Mouse (Mus musculus) Patski (cell line): Measurements from ENCODE around the gene Fam189a1. TPM values are rescaled to one million over a fixed set of nuclear protein-coding genes. Genes with fewer than 3 reads are reported as not detected.

Experiments
- ATAC-seq: fragments of 100-300 bp; one replicate; pipeline ENCODE4 v1.8.0; 2021
- CTCF ChIA-PET: fragments of 350-600 bp; sonication (Branson Sonifier 250); formaldehyde crosslinking; loops from one replicate; lab custom pipeline; 2022; ENCODE audit warnings: inconsistent platforms; lab: Charles Lee
- POLR2A ChIA-PET: fragments of 350-600 bp; sonication (Branson Sonifier 250); formaldehyde crosslinking; loops from one replicate; lab custom pipeline; 2022; ENCODE audit warnings: antibody characterized with exemption, inconsistent platforms; lab: Charles Lee
- DNase-seq: peaks from one replicate; pipeline ENCODE4 v3.0.0-alpha.2; 2011; ENCODE audit warnings: low read depth, low spot score
- H3K27me3 ChIP-seq: fragments of 371-371 bp; one replicate; pipeline ENCODE4 v1.5.1; 2021
- CTCF ChIP-seq: fragments of 100-300 bp; IDR thresholded peaks from one replicate; pipeline ENCODE4 v1.5.1; 2021
- in situ Hi-C: fragments of 300-500 bp; cut with MboI; formaldehyde crosslinking; loops from 3 replicates; pipeline ENCODE4 v1.11.1; 2018; ENCODE audit warnings: low pct_unique_long_range_greater_than_20kb, mixed read lengths
- polyA plus RNA-seq: library from polyadenylated mRNA; unstranded; gene quantifications from one replicate; pipeline ENCODE4 v1.2.3, GENCODE M21; 2021

Gene Fam189a1
- polyA plus RNA-seq, 1 experiment from 2014 or later = 2.7 TPM

- CTCF ChIA-PET = interaction anchor here (1.0 to 3.1 kb wide), 8 partner anchors 8 to 124 kb away, joined by 3 to 35 read pairs (median 6); no protein-coding TSS in a partner anchor
- TF ChIP-seq CTCF = no peak
Observed at GRCm38 (mm10) chr7:65074194-65074593, 82.2 kb downstream of the Fam189a1 start.

GRCm38 (mm10) chr7:65073555-65073954, 82.8 kb downstream of the Fam189a1 start:
- DNase-seq = no peak
- in situ Hi-C loops = loop anchor here (5.0 kb wide), 1 partner anchor 121 kb away; no protein-coding TSS in a partner anchor

More at GRCm38 (mm10) chr7:65074194-65074593, 82.2 kb downstream of the Fam189a1 start:
- DNase-seq (no peak), ATAC-seq (no peak)
- no peaks in the 10 kb centered on the region for H3K27me3 ChIP-seq
- in situ Hi-C loops = loop anchor here (5.0 kb wide), 1 partner anchor 122 kb away; no protein-coding TSS in a partner anchor
- POLR2A ChIA-PET = no interaction called here

GRCm38 (mm10) chr7:65066211-65066610, 90.2 kb downstream of the Fam189a1 start:
- ChIA-PET CTCF (interaction anchor here (1.3 to 1.4 kb wide), 2 partner anchors 14 to 116 kb away, joined by 6 to 8 read pairs; no protein-coding TSS in a partner anchor), POLR2A (no interaction called here)
- no peaks in the 10 kb centered on the region for H3K27me3 ChIP-seq
- DNase-seq = no peak
- in situ Hi-C loops = no loop called here
- ATAC-seq = no peak
- TF ChIP-seq CTCF = no peak

More at GRCm38 (mm10) chr7:65073555-65073954, 82.8 kb downstream of the Fam189a1 start:
- CTCF ChIA-PET = interaction anchor here (0.5 to 3.1 kb wide), 20 partner anchors 9 to 298 kb away, joined by 3 to 35 read pairs (median 3); no protein-coding TSS in a partner anchor
- TF ChIP-seq CTCF = peak; percentile 89
- H3K27me3 ChIP-seq = no peaks in the 10 kb centered on the region
- ATAC-seq = peak; percentile 67
- POLR2A ChIA-PET = interaction anchor here (0.5 kb wide), 1 partner anchor 275 kb away, joined by 7 read pairs; no protein-coding TSS in a partner anchor

GRCm38 (mm10) chr7:65065457-65065856, 90.9 kb downstream of the Fam189a1 start:
- ATAC-seq (no peak), DNase-seq (no peak)
- ChIA-PET POLR2A (no interaction called here), CTCF (interaction anchor here (1.3 to 1.4 kb wide), 2 partner anchors 15 to 115 kb away, joined by 6 to 8 read pairs; no protein-coding TSS in a partner anchor)
- TF ChIP-seq CTCF = no peak
- no peaks in the 10 kb centered on the region for H3K27me3 ChIP-seq
- in situ Hi-C loops = no loop called here

- ChIA-PET CTCF (no interaction called here), POLR2A (no interaction called here)
- ATAC-seq (no peak), DNase-seq (no peak)
- no peaks in the 10 kb centered on the region for H3K27me3 ChIP-seq
- in situ Hi-C loops = no loop called here
- no peak for TF ChIP-seq CTCF
Observed at GRCm38 (mm10) chr7:65064638-65065037, 91.7 kb downstream of the Fam189a1 start.

- DNase-seq (no peak), ATAC-seq (no peak)
- H3K27me3 ChIP-seq = no peaks in the 10 kb centered on the region
- POLR2A ChIA-PET = no interaction called here
- CTCF ChIA-PET = no interaction called here
- no peak for TF ChIP-seq CTCF
- in situ Hi-C loops = no loop called here
Observed at GRCm38 (mm10) chr7:65064096-65064495, 92.3 kb downstream of the Fam189a1 start.

- no peak for ATAC-seq
- ChIA-PET CTCF (no interaction called here), POLR2A (no interaction called here)
- DNase-seq = no peak
- no peak for TF ChIP-seq CTCF
- in situ Hi-C loops = no loop called here
- H3K27me3 ChIP-seq = no peaks in the 10 kb centered on the region
Observed at GRCm38 (mm10) chr7:65060163-65060799, 96.1 kb downstream of the Fam189a1 start.

- no peaks in the 10 kb centered on the region for H3K27me3 ChIP-seq
- ChIA-PET POLR2A (no interaction called here), CTCF (interaction anchor here (1.6 to 1.7 kb wide), 2 partner anchors 16 to 107 kb away, joined by 6 to 7 read pairs; no protein-coding TSS in a partner anchor)
- in situ Hi-C loops = no loop called here
- DNase-seq (no peak), ATAC-seq (no peak)
- TF ChIP-seq CTCF = no peak
Observed at GRCm38 (mm10) chr7:65056864-65057263, 99.5 kb downstream of the Fam189a1 start.

- DNase-seq = no peak
- no peak for TF ChIP-seq CTCF
- ChIA-PET CTCF (interaction anchor here (1.1 kb wide), 1 partner anchor 21 kb away, joined by 3 read pairs; no protein-coding TSS in a partner anchor), POLR2A (no interaction called here)
- ATAC-seq = no peak
- H3K27me3 ChIP-seq = no peaks in the 10 kb centered on the region
- in situ Hi-C loops = no loop called here
Observed at GRCm38 (mm10) chr7:65051986-65052385, 104.4 kb downstream of the Fam189a1 start.

- DNase-seq (no peak), ATAC-seq (no peak)
- CTCF ChIA-PET = no interaction called here
Observed at GRCm38 (mm10) chr7:65049236-65049954, 107.0 kb downstream of the Fam189a1 start.

More at GRCm38 (mm10) chr7:65049236-65049954, 107.0 kb downstream of the Fam189a1 start:
- no peak for TF ChIP-seq CTCF
- in situ Hi-C loops = no loop called here
- POLR2A ChIA-PET = no interaction called here
- H3K27me3 ChIP-seq = no peaks in the 10 kb centered on the region
